Mouse (Mus musculus): ENCODE measurements around the gene Dip2b. TPM values are rescaled to one million over a fixed set of nuclear protein-coding genes. Genes with fewer than 3 reads are reported as not detected.

Dip2b gene
- polyA plus RNA-seq, 1 experiment: 14.6 TPM

DNA sequence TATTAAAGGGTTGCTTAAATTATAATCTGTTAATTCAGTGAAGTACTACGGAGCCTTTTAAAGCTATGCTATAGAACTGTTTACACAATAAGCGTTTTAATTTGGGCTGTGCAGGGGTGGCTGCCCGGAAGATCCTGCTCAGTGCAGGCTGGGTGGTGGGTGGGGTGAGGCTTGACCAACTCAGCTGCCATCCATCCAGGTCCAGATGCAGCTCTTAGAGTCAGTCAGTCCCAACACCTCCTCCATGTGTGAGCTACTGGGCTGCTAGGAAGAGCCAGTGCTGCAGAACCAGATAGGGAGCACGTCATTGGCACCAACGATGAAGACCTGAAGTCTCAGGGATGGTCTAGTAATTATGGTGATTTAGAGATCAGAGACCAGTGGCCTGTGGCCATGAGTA is 101.2 kb downstream of the Dip2b start:
- 82% methylated on average over 5 of the region's 5 CpGs for WGBS
- no peak for TF ChIP-seq POLR2A (IDR thresholded peaks at IDR 0.05; ENCODE audit: borderline replicate concordance, extremely low read depth, low read depth, low read length)
- Histone ChIP-seq H3K4me1 (ENCODE audit: control insufficient read depth, insufficient read depth, low read length) (peaks cover 2% of the 10 kb centered on the region; the same call in 1 of the 2 replicates), H3K4me3 (replicated peaks; ENCODE audit: extremely low read depth, low read depth, low read length) (no peak overlapping the region)
- DNase-seq: no peak

DNA sequence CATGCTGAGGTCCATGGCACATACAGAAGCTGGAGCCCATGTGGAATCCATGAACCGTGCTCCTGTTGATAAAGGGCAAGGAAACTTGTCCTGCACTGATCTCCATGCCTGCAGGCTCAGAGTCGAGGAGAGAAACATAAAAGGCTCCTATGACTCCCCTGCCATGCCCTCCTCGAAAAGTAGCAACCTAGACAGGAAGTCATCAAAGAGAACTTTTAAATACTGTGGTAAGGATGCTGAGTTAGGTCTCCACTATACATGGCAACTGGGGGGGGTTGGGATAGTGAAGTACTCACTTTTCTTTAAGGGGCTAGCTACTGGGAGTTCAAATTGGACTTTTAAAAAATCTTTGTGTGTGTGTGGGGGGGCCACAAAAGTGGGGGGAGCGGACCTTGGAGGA is 102.0 kb downstream of the Dip2b start:
- DNase-seq: no peak
- Histone ChIP-seq H3K4me1 (ENCODE audit: control insufficient read depth, insufficient read depth, low read length) (peaks cover 2% of the 10 kb centered on the region; the same call in 1 of the 2 replicates), H3K4me3 (replicated peaks; ENCODE audit: extremely low read depth, low read depth, low read length) (no peak overlapping the region)
- 65% methylated on average over 4 of the region's 4 CpGs for WGBS
- TF ChIP-seq CTCF (IDR thresholded peaks at IDR 0.05; ENCODE audit: insufficient read depth, low read length) (no peak), POLR2A (IDR thresholded peaks at IDR 0.05; ENCODE audit: borderline replicate concordance, extremely low read depth, low read depth, low read length) (no peak)

DNA sequence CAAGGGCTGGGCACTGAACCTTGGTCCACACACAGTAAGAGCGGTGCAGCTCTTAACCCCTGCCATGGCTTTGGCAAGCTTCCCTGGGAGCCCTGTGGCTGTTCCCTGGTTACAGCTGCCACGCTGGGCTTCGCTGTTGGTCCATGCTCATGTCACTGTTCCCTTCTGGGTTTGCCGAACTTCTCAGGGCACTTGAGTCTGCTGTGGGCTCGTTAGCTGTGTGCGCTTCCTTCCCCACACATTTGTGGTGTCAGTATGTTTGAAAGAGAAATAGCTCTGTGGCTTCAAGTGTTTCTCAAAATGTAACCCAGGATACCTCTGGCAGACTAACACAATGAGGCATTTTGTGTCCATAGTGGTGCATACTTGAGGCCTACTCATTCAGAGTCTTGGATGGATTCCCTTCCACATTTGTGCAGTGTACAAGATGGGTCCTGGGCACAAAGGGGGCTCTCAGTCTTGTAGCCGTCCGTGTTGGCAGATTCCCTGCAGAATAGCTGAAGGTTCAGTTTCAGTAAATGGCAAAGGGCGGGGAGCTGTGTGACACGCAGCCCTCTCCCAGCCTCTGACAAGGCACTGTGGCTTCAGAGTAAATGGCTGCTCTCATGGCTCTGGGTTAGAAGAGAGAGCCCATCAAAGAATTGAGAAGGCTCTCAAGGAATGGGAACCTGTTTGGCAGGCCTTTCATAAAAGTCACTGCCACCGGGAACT is 104.8 kb downstream of the Dip2b start:
- H3K4me3 ChIP-seq (replicated peaks; ENCODE audit: extremely low read depth, low read depth, low read length): no peak overlapping the region
- whole genome bisulfite sequencing: 59% methylated on average over 11 of the region's 11 CpGs
- no peak for TF ChIP-seq CTCF (IDR thresholded peaks at IDR 0.05; ENCODE audit: insufficient read depth, low read length)
- TF ChIP-seq POLR2A (IDR thresholded peaks at IDR 0.05; ENCODE audit: borderline replicate concordance, extremely low read depth, low read depth, low read length): no peak
- peak; percentile 32 for DNase-seq
- H3K4me1 ChIP-seq (ENCODE audit: control insufficient read depth, insufficient read depth, low read length): peaks cover 2% of the 10 kb centered on the region; the same call in 1 of the 2 replicates

DNA sequence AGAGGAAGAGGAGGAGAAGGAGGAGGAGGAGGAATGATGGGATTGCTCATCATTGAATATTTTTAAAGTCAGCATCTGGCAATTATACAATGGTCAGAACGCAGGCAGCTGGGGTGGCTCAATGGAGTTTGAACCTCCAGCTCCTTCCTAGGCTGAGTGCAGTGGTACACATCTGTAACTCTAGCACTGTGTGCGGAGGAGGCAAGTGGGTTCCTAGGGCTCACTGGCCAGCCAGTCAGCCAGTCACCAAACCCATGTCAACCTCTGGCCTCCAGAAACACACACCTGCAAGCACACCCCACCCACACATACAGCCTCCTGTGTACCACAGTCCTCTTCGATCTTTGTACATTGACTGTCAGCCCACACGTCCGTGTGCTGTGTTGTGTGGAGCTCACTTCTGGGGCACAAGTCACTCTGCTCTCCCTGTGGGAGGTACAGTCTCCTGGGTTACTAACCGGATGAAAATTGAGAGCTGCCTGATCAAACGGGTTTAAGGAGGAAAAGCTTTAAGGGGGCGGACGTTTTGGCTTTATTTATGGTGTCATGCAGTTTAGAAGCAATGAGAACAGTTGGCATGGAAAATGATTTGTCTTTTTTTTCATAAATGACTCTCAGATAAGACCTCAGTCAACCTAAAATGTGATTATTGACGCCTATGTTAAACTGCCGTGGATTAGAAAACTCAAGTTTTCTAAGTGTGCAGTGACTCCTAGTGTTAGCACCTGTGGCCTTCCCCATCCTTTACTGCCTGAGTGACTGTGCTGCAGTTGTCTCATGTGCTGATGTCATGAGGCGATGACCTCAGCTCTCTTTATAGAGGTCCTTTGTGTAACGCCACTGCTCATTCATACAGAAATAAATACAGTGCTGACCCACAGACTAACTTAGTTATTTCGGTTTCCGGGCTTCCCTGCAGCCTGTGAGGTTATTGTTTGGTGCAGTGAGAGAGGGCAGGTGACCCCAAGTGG is 106.7 kb downstream of the Dip2b start:
- Histone ChIP-seq H3K4me3 (replicated peaks; ENCODE audit: extremely low read depth, low read depth, low read length) (no peak overlapping the region), H3K4me1 (ENCODE audit: control insufficient read depth, insufficient read depth, low read length) (peaks cover 2% of the 10 kb centered on the region; the same call in 1 of the 2 replicates)
- TF ChIP-seq CTCF (IDR thresholded peaks at IDR 0.05; ENCODE audit: insufficient read depth, low read length): no peak
- TF ChIP-seq POLR2A (IDR thresholded peaks at IDR 0.05; ENCODE audit: borderline replicate concordance, extremely low read depth, low read depth, low read length): no peak
- 56% methylated on average over 15 of the region's 15 CpGs for WGBS
- DNase-seq: no peak

DNA sequence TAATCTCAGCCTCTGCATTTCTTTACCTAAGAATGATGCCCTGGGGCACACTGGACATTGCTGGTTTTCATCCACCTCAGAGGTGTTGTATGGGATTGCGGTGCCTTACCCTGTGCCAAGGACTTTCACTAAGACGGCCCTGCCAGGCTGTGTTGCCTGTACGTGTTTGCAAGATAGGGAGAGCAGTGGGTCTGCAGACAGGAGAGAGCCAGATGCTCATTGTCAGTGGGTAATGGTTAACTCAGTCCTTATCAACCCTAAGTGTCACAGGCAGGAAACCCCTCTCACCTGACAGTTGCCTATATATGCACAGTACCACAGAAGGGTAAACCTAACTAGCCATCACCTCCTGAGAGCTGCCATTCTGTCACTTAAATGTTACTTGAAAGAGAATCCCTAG is 107.5 kb downstream of the Dip2b start:
- Histone ChIP-seq H3K4me3 (replicated peaks; ENCODE audit: extremely low read depth, low read depth, low read length) (no peak overlapping the region), H3K4me1 (ENCODE audit: control insufficient read depth, insufficient read depth, low read length) (peaks cover 2% of the 10 kb centered on the region; the same call in 1 of the 2 replicates)
- TF ChIP-seq POLR2A (IDR thresholded peaks at IDR 0.05; ENCODE audit: borderline replicate concordance, extremely low read depth, low read depth, low read length) (no peak), CTCF (IDR thresholded peaks at IDR 0.05; ENCODE audit: insufficient read depth, low read length) (no peak)
- WGBS: 81% methylated on average over 3 of the region's 3 CpGs
- DNase-seq: no peak

DNA sequence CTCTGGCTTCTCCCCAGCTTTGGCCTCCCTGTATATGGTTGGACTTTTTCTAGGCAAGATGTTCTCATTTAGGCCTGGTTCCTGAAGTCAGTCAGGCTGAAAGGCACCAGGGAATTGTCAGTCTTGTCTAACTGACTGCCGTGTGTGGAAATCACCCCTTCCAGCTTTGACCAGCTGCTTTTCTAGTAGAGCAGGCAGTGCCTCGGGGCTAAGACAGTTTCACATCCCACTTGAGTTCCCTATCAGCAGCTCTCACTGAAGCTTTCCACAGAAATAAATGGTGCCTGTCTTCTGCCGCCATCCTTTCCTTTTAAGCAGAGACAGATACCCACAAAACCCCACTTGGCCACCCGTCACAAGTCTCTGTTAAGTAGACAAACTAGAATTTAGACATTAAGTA is 112.1 kb downstream of the Dip2b start:
- no peak for TF ChIP-seq POLR2A (IDR thresholded peaks at IDR 0.05; ENCODE audit: borderline replicate concordance, extremely low read depth, low read depth, low read length)
- no peak for TF ChIP-seq CTCF (IDR thresholded peaks at IDR 0.05; ENCODE audit: insufficient read depth, low read length)
- no peaks in the 10 kb centered on the region for H3K4me1 ChIP-seq (ENCODE audit: control insufficient read depth, insufficient read depth, low read length)
- H3K4me3 ChIP-seq (replicated peaks; ENCODE audit: extremely low read depth, low read depth, low read length): no peak overlapping the region
- no peak for DNase-seq
- 69% methylated on average over 4 of the region's 4 CpGs for whole genome bisulfite sequencing

DNA sequence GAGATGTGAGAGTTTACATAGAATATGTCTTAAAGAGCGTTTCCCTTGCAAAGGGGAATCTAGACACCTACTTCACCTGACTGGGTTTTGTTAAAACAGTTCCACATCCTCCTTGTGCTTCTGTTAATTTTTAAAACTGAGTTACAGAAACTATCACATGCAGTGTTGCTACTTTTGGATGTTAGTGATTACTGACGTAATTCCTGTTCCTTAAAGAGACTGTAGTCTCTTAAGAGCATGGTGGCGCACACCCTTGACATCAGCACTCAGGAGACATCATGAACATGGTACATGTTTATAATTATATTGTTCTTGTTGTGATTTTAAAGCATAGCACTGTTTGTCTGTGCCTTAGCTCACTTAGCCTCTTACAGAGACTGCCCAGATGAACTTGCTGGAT is 113.9 kb downstream of the Dip2b start:
- DNase-seq: no peak
- Histone ChIP-seq H3K4me1 (ENCODE audit: control insufficient read depth, insufficient read depth, low read length) (no peaks in the 10 kb centered on the region), H3K4me3 (replicated peaks; ENCODE audit: extremely low read depth, low read depth, low read length) (no peak overlapping the region)
- 79% methylated on average over 3 of the region's 3 CpGs for WGBS
- TF ChIP-seq CTCF (IDR thresholded peaks at IDR 0.05; ENCODE audit: insufficient read depth, low read length) (no peak), POLR2A (IDR thresholded peaks at IDR 0.05; ENCODE audit: borderline replicate concordance, extremely low read depth, low read depth, low read length) (no peak)

DNA sequence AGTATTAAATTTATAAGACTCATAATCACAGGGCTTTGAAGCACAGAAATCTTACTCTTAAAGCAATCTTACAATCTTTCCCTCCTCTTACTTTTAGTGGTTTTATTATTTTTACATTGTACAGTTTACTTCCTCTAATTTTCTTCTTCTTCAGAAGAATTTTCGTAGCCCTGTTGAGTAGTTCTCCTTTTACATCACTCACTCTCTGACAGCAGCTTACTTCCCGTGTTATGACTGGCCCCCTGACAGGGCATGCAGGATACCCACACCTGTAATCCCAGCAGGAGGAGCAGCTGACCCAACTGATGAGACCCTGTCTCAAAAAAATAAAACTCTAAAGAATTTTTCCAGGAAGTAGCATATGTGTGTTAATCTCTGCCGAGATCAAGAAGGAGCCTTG is 114.6 kb downstream of the Dip2b start:
- no peak for DNase-seq
- Histone ChIP-seq H3K4me1 (ENCODE audit: control insufficient read depth, insufficient read depth, low read length) (no peaks in the 10 kb centered on the region), H3K4me3 (replicated peaks; ENCODE audit: extremely low read depth, low read depth, low read length) (no peak overlapping the region)
- WGBS: 67% methylated on average over 3 of the region's 3 CpGs
- TF ChIP-seq POLR2A (IDR thresholded peaks at IDR 0.05; ENCODE audit: borderline replicate concordance, extremely low read depth, low read depth, low read length) (no peak), CTCF (IDR thresholded peaks at IDR 0.05; ENCODE audit: insufficient read depth, low read length) (no peak)

DNA sequence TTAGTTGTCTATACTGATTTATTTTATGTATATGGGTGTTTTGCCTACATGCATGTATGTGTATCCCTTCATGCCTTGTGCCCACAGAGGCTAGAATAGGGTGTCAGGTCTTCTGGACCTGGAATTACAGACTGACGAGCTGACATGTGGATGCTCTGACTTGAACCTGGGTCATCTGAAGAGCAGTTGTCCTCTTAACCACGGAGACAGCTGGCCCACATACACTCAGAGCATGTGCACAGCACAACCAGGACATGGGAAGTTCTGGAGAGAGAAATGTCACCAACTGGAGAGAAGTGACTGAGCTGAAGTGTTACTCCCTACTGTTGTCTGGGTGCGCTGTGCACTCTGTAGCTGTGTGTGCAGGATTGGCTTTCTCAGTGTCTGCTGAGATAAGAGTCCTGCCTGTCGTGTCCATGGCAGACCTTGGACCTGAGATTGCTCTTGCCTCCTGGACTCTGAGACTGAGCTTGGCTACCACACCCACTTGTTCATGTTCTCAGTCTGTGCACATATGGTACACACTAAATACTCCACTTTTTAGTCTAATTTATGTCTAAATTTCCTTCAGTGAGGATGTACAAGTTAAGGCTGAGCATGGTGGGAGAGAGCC is 117.7 kb downstream of the Dip2b start:
- TF ChIP-seq POLR2A (IDR thresholded peaks at IDR 0.05; ENCODE audit: borderline replicate concordance, extremely low read depth, low read depth, low read length) (no peak), CTCF (IDR thresholded peaks at IDR 0.05; ENCODE audit: insufficient read depth, low read length) (no peak)
- no peaks in the 10 kb centered on the region for H3K4me1 ChIP-seq (ENCODE audit: control insufficient read depth, insufficient read depth, low read length)
- H3K4me3 ChIP-seq (replicated peaks; ENCODE audit: extremely low read depth, low read depth, low read length): no peak overlapping the region
- 94% methylated on average over 4 of the region's 4 CpGs for WGBS
- no peak for DNase-seq

Data from lung, adult 2 months (tissue).